Mouse (Mus musculus) heart, embryonic 13.5 days (tissue): ENCODE results near the gene Slc26a9. TPM values are rescaled to one million over a fixed set of nuclear protein-coding genes. Genes with fewer than 3 reads are reported as not detected.
"Not testable (repeated sequence)": the region's sequence is repeated elsewhere in the genome, so short reads cannot be mapped to it uniquely, and the experiment has no call there.

ENCODE experiments used
- ATAC-seq: fragments of 200-750 bp; cut with Nextera tagmentation; 2 replicates; pipeline ENCODE4 v1.8.0; 2017; ENCODE audit warnings: moderate TSS enrichment; ENCODE audit not compliant: insufficient number of reproducible peaks, low FRiP score, low TSS enrichment; ENCODE audit errors: extremely low read depth
- H3K27ac ChIP-seq: fragments of 300-500 bp; sonication (generic); replicated peaks from 2 replicates; pipeline ENCODE4 v1.5.1; 2015; ENCODE audit warnings: moderate library complexity, mild to moderate bottlenecking, inconsistent platforms
- H3K27me3 ChIP-seq: fragments of 300-500 bp; sonication (generic); replicated peaks from 2 replicates; pipeline ENCODE4 v1.6.1; 2015; ENCODE audit warnings: mild to moderate bottlenecking, inconsistent platforms
- H3K36me3 ChIP-seq: fragments of 300-500 bp; sonication (generic); 2 replicates; pipeline ENCODE4 v1.6.1; 2015; ENCODE audit warnings: mild to moderate bottlenecking, inconsistent platforms
- H3K4me1 ChIP-seq: fragments of 300-500 bp; sonication (generic); 2 replicates; pipeline ENCODE4 v1.6.1; 2015; ENCODE audit warnings: inconsistent platforms
- H3K4me2 ChIP-seq: fragments of 300-500 bp; sonication (generic); 2 replicates; pipeline ENCODE4 v1.6.1; 2015; ENCODE audit warnings: inconsistent platforms, mild to moderate bottlenecking, moderate library complexity
- H3K4me3 ChIP-seq: fragments of 300-500 bp; sonication (generic); 2 replicates; pipeline ENCODE4 v1.5.1; 2015; ENCODE audit warnings: moderate library complexity, mild to moderate bottlenecking, inconsistent platforms
- H3K9ac ChIP-seq: fragments of 300-500 bp; sonication (generic); 2 replicates; pipeline ENCODE4 v1.6.1; 2015; ENCODE audit warnings: inconsistent platforms, mild to moderate bottlenecking, moderate library complexity
- H3K9me3 ChIP-seq: fragments of 300-500 bp; sonication (generic); 2 replicates; pipeline ENCODE4 v1.6.1; 2016; ENCODE audit warnings: inconsistent platforms
- WGBS: fragments of 180-500 bp; shearing (Covaris S2); methylation state at CpG from one replicate; pipeline ENCODE4 v1.1.7; 2015; ENCODE audit warnings: mixed read lengths; 5-methylcytosine and 5-hydroxymethylcytosine counted together
- polyA plus RNA-seq: library from polyadenylated mRNA; unstranded; fragments of >200 nt; fragmentation: Nextera tagmentation; extraction: Ambion mirVana; gene quantifications from 2 replicates; pipeline ENCODE4 v1.2.1, GENCODE M21; 2015

The Slc26a9 gene
- polyA plus RNA-seq, 1 experiment from 2014 or later, result 0.08 TPM

GRCm38 (mm10) chr1:131813731-131814130, 69.9 kb downstream of the Slc26a9 start:
- Histone ChIP-seq H3K36me3 (no peaks in the 10 kb centered on the region), H3K4me2 (no peak overlapping the region), H3K27ac (no peak overlapping the region), H3K27me3 (0 out of 2 replicates have a peak, but pooled peaks cover 4% of the 10 kb centered on the region), H3K9me3 (no peaks in the 10 kb centered on the region), H3K9ac (no peak overlapping the region), H3K4me1 (peaks cover 6% of the 10 kb centered on the region; the same call in 1 of the 2 replicates), H3K4me3 (no peak overlapping the region)
- ATAC-seq, result no peak
- 77% methylated on average over 4 of the region's 4 CpGs for WGBS

DNA sequence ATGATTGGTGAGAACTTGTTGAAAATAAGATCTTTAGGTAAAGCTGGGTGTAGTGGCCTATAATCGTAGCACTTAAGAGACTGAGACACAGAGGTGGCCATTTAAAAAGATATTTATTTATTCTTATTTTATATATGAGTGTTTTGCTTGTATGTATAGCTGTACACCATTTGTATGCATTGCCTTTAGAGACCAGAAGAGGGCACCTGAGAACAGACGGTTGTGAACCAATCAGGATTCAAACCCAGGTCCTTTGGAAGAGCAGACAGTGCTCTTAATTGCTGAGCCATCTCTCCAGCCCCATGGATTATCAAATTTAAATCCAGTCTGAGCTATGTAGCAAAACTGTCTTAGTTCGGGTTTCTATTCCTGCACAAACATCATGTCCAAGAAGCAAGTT, 70.4 kb downstream of the Slc26a9 start:
- Histone ChIP-seq H3K4me1 (peaks cover 6% of the 10 kb centered on the region; the same call in 1 of the 2 replicates), H3K9ac (no peak overlapping the region), H3K4me2 (no peak overlapping the region), H3K27ac (no peak overlapping the region), H3K9me3 (no peaks in the 10 kb centered on the region), H3K27me3 (0 out of 2 replicates have a peak, but pooled peaks cover 4% of the 10 kb centered on the region), H3K36me3 (no peaks in the 10 kb centered on the region), H3K4me3 (no peak overlapping the region)
- no peak for ATAC-seq
- WGBS, result 80% methylated on average over 3 of the region's 3 CpGs

GRCm38 (mm10) chr1:131816886-131817285, 73.1 kb downstream of the Slc26a9 start:
- Histone ChIP-seq H3K27ac (no peak overlapping the region), H3K9me3 (no peaks in the 10 kb centered on the region), H3K36me3 (no peaks in the 10 kb centered on the region), H3K9ac (no peak overlapping the region), H3K27me3 (0 out of 2 replicates have a peak, but pooled peaks cover 4% of the 10 kb centered on the region), H3K4me2 (no peak overlapping the region), H3K4me1 (peaks cover 4% of the 10 kb centered on the region; the same call in 1 of the 2 replicates), H3K4me3 (no peak overlapping the region)
- ATAC-seq, result no peak
- 68% methylated on average over 6 of the region's 6 CpGs for WGBS

DNA sequence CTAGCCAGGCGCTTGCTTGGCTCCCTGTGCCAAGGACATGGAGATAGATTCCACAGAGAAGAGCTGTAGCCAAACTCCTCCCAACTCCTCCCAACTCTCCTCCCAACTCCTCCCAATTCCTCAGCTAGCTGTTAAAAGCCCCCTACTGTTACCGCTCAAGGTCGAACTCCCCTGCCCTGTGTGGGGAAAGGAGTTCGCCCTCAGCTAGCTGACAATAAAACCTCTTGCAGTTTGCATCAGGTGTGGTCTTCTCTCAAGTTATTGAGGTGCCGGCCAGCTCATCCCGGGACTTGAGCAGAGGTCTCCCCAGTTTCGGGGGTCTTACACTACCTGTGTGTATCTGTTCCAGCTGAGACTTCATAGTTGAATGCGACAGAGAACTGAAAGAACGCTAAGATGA, 76.5 kb downstream of the Slc26a9 start:
- not testable (repeated sequence) for H3K27me3 ChIP-seq, H3K27ac ChIP-seq, H3K9me3 ChIP-seq, H3K36me3 ChIP-seq, H3K4me2 ChIP-seq, H3K4me1 ChIP-seq, ATAC-seq, H3K9ac ChIP-seq, H3K4me3 ChIP-seq
- WGBS, result 70% methylated on average over 9 of the region's 9 CpGs

- Histone ChIP-seq H3K4me3 (no peak overlapping the region), H3K36me3 (no peaks in the 10 kb centered on the region), H3K4me2 (no peak overlapping the region), H3K9me3 (no peaks in the 10 kb centered on the region), H3K4me1 (peaks cover 4% of the 10 kb centered on the region; the same call in 1 of the 2 replicates), H3K9ac (no peak overlapping the region), H3K27ac (no peak overlapping the region), H3K27me3 (no peaks in the 10 kb centered on the region)
- WGBS, result 83% methylated on average over 10 of the region's 10 CpGs
- no peak for ATAC-seq
Observed at GRCm38 (mm10) chr1:131820887-131821328, 77.1 kb downstream of the Slc26a9 start.

Other genes with a start within 250 kb of the Slc26a9 start
- 13.2 and 15.8 TPM in 2 replicates for gene Srgap2, start 216.7 kb upstream of the Slc26a9 start, polyA plus RNA-seq
- 2.4 and 3.1 TPM in 2 replicates for gene Fam72a, start 216.1 kb upstream of the Slc26a9 start, polyA plus RNA-seq
- not detected in 2 replicates for gene Avpr1b, start 144.8 kb upstream of the Slc26a9 start, polyA plus RNA-seq
- 0.55 and 0.60 TPM in 2 replicates for gene Ctse, start 105.7 kb upstream of the Slc26a9 start, polyA plus RNA-seq
- 1.3 and 1.9 TPM in 2 replicates for gene Rab7b, start 55.3 kb upstream of the Slc26a9 start, polyA plus RNA-seq
- gene Pm20d1, start 53.4 kb downstream of the Slc26a9 start, polyA plus RNA-seq, result 1.4 and 1.9 TPM in 2 replicates
- 9.3 and 10.1 TPM in 2 replicates for gene Slc41a1, start 83.5 kb downstream of the Slc26a9 start, polyA plus RNA-seq
- gene Rab29, start 123.2 kb downstream of the Slc26a9 start, polyA plus RNA-seq, result 13.8 and 16.1 TPM in 2 replicates
- gene Nucks1, start 166.5 kb downstream of the Slc26a9 start, polyA plus RNA-seq, result 44.5 and 47.1 TPM in 2 replicates
- gene Slc45a3, start 218.9 kb downstream of the Slc26a9 start, polyA plus RNA-seq, result 1.1 and 1.9 TPM in 2 replicates